Mouse (Mus musculus) CH12F3 (cell line): ENCODE results near the gene Mrpl45.
"Not testable (repeated sequence)": the region's sequence is repeated elsewhere in the genome, so short reads cannot be mapped to it uniquely, and the experiment has no call there.

Experiments
- in situ Hi-C: fragments of 300-500 bp; cut with MboI; formaldehyde crosslinking; loops from 2 replicates; pipeline ENCODE4 v1.14.3; 2020; ENCODE audit warnings: low sequenced_read_pairs

Mrpl45 gene

GRCm38 (mm10) chr11:97315504-97316503, at the start of gene Mrpl45:
Gene Mrpl45, plus strand, starts transcription at chr11:97315716.
- in situ Hi-C loops = no loop called here

- in situ Hi-C loops = not testable (repeated sequence)
Measured at GRCm38 (mm10) chr11:97266544-97266943, 49.0 kb upstream of the Mrpl45 start.

- in situ Hi-C loops = not testable (repeated sequence)
Measured at GRCm38 (mm10) chr11:97270004-97270403, 45.5 kb upstream of the Mrpl45 start.

GRCm38 (mm10) chr11:97272835-97273234, 42.7 kb upstream of the Mrpl45 start:
- in situ Hi-C loops = no loop called here

- in situ Hi-C loops = no loop called here
Measured at GRCm38 (mm10) chr11:97273613-97274012, 41.9 kb upstream of the Mrpl45 start.

GRCm38 (mm10) chr11:97274947-97275346, 40.6 kb upstream of the Mrpl45 start:
- in situ Hi-C loops = not testable (repeated sequence)

- in situ Hi-C loops = no loop called here
Measured at GRCm38 (mm10) chr11:97275349-97275748, 40.2 kb upstream of the Mrpl45 start.

- in situ Hi-C loops = no loop called here
Measured at GRCm38 (mm10) chr11:97276019-97276418, 39.5 kb upstream of the Mrpl45 start.

GRCm38 (mm10) chr11:97277166-97277565, 38.4 kb upstream of the Mrpl45 start:
- in situ Hi-C loops = no loop called here

- in situ Hi-C loops = no loop called here
Measured at GRCm38 (mm10) chr11:97278456-97278855, 37.1 kb upstream of the Mrpl45 start.

GRCm38 (mm10) chr11:97279040-97279404, 36.5 kb upstream of the Mrpl45 start:
- in situ Hi-C loops = no loop called here

GRCm38 (mm10) chr11:97279405-97280215, 35.9 kb upstream of the Mrpl45 start:
- in situ Hi-C loops = no loop called here

- in situ Hi-C loops = no loop called here
Measured at GRCm38 (mm10) chr11:97280216-97280861, 35.2 kb upstream of the Mrpl45 start, which contains the start of gene Npepps. Gene Npepps, minus strand, starts transcription at chr11:97280638.

GRCm38 (mm10) chr11:97282179-97282578, 33.3 kb upstream of the Mrpl45 start:
- in situ Hi-C loops = no loop called here

- in situ Hi-C loops = no loop called here
Measured at GRCm38 (mm10) chr11:97284854-97285253, 30.7 kb upstream of the Mrpl45 start.

- in situ Hi-C loops = no loop called here
Measured at GRCm38 (mm10) chr11:97285852-97286775, 29.4 kb upstream of the Mrpl45 start.

GRCm38 (mm10) chr11:97286973-97287372, 28.5 kb upstream of the Mrpl45 start:
- in situ Hi-C loops = no loop called here

GRCm38 (mm10) chr11:97287643-97288042, 27.9 kb upstream of the Mrpl45 start:
- in situ Hi-C loops = no loop called here

- in situ Hi-C loops = no loop called here
Measured at GRCm38 (mm10) chr11:97289276-97290230, 26.0 kb upstream of the Mrpl45 start.
